Mouse (Mus musculus) C2C12 (cell line): ENCODE results near the gene Gpsm1.

Experiments
- CTCF ChIP-seq: IDR thresholded peaks from one replicate; pipeline ENCODE4 v1.5.1; 2011; ENCODE audit not compliant: control insufficient read depth, insufficient read depth, insufficient read length
- MYOD1 ChIP-seq: IDR thresholded peaks from one replicate; pipeline ENCODE4 v1.6.1; 2011; ENCODE audit warnings: low read depth; ENCODE audit not compliant: control insufficient read depth, insufficient read length

- TF ChIP-seq MYOD1 (no peak), CTCF (no peak)
Observed at GRCm38 (mm10) chr2:26358667-26359320, 43.5 kb downstream of the Gpsm1 start.
